Mouse (Mus musculus) lung, postnatal 0 days (tissue): ENCODE results near the gene Apoc1. TPM values are rescaled to one million over a fixed set of nuclear protein-coding genes. Genes with fewer than 3 reads are reported as not detected.
A peak's percentile ranks its signal among the peaks of the same experiment; 100 is the strongest.

Experiments used
- ATAC-seq: fragments of 200-750 bp; cut with Nextera tagmentation; 2 replicates; pipeline ENCODE4 v1.8.0; 2017; ENCODE audit warnings: moderate library complexity
- DNase-seq: peaks from one replicate; pipeline ENCODE4 v3.0.0-alpha.2; 2016; ENCODE audit warnings: low spot score
- H3K27ac ChIP-seq: fragments of 300-500 bp; sonication (generic); 2 replicates; pipeline ENCODE4 v1.5.1; 2014; ENCODE audit warnings: antibody characterized with exemption, mild to moderate bottlenecking, low read length, mixed read lengths
- H3K27me3 ChIP-seq: fragments of 300-500 bp; sonication (generic); replicated peaks from 2 replicates; pipeline ENCODE4 v1.6.1; 2014; ENCODE audit warnings: low read length, mixed read lengths; ENCODE audit not compliant: insufficient read depth
- H3K36me3 ChIP-seq: fragments of 300-500 bp; sonication (generic); 2 replicates; pipeline ENCODE4 v1.6.1; 2014; ENCODE audit warnings: low read length, mixed read lengths; ENCODE audit not compliant: insufficient read depth
- H3K4me1 ChIP-seq: fragments of 300-500 bp; sonication (generic); 2 replicates; pipeline ENCODE4 v1.6.1; 2014; ENCODE audit warnings: antibody characterized with exemption, low read depth, low read length, mixed read lengths; ENCODE audit not compliant: insufficient read depth
- H3K4me2 ChIP-seq: fragments of 300-500 bp; sonication (generic); replicated peaks from 2 replicates; pipeline ENCODE4 v1.6.1; 2014; ENCODE audit warnings: low read depth, mild to moderate bottlenecking, low read length, moderate library complexity, mixed read lengths
- H3K4me3 ChIP-seq: fragments of 300-500 bp; sonication (generic); 2 replicates; pipeline ENCODE4 v1.5.1; 2014; ENCODE audit warnings: low read depth, low read length
- H3K9ac ChIP-seq: fragments of 300-500 bp; sonication (generic); replicated peaks from 2 replicates; pipeline ENCODE4 v1.6.1; 2014; ENCODE audit warnings: low read depth, mild to moderate bottlenecking
- H3K9me3 ChIP-seq: fragments of 300-500 bp; sonication (generic); 2 replicates; pipeline ENCODE4 v1.6.1; 2016; ENCODE audit warnings: low read length, mixed read lengths
- CTCF ChIP-seq: IDR thresholded peaks from 2 replicates; pipeline ENCODE4 v1.5.1; 2016; ENCODE audit warnings: antibody characterized with exemption, mild to moderate bottlenecking
- EP300 ChIP-seq: IDR thresholded peaks from 2 replicates; pipeline ENCODE4 v1.6.1; 2016; ENCODE audit warnings: antibody characterized with exemption, mild to moderate bottlenecking, control low read depth
- WGBS: fragments of 180-500 bp; shearing (Covaris S2); extraction: QIAGEN DNeasy Blood & Tissue Kit; methylation state at CpG from one replicate; pipeline ENCODE4 v1.1.7; 2014; 5-methylcytosine and 5-hydroxymethylcytosine counted together
- polyA plus RNA-seq: library from polyadenylated mRNA; unstranded; fragments of >200 nt; fragmentation: Nextera tagmentation; extraction: Ambion mirVana; gene quantifications from 2 replicates; pipeline ENCODE4 v1.2.1, GENCODE M21; 2015

Gene Apoc1
- polyA plus RNA-seq, 1 experiment from 2014 or later = 63.8 TPM

GRCm38 (mm10) chr7:19676662-19677061 is 15.8 kb downstream of the Apoc1 start:
- Histone ChIP-seq H3K36me3 (no peaks in the 10 kb centered on the region), H3K9ac (no peak overlapping the region), H3K4me1 (no peaks in the 10 kb centered on the region), H3K4me3 (no peak overlapping the region), H3K4me2 (no peak overlapping the region), H3K27ac (no peak overlapping the region), H3K27me3 (no peaks in the 10 kb centered on the region), H3K9me3 (no peaks in the 10 kb centered on the region)
- TF ChIP-seq EP300 (no peak), CTCF (no peak)
- 80% methylated on average over 1 of the region's 1 CpGs for WGBS
- DNase-seq = no peak
- no peak for ATAC-seq

GRCm38 (mm10) chr7:19675824-19676223 is 16.6 kb downstream of the Apoc1 start:
- Histone ChIP-seq H3K27me3 (no peaks in the 10 kb centered on the region), H3K4me2 (no peak overlapping the region), H3K36me3 (no peaks in the 10 kb centered on the region), H3K27ac (no peak overlapping the region), H3K9me3 (no peaks in the 10 kb centered on the region), H3K4me3 (no peak overlapping the region), H3K4me1 (no peaks in the 10 kb centered on the region), H3K9ac (no peak overlapping the region)
- no peak for DNase-seq
- WGBS = 74% methylated on average over 10 of the region's 10 CpGs
- no peak for TF ChIP-seq EP300
- no peak for TF ChIP-seq CTCF
- ATAC-seq = no peak; the same call in 1 of the 2 replicates

- Histone ChIP-seq H3K4me1 (no peaks in the 10 kb centered on the region; the same call in 1 of the 2 replicates), H3K9ac (no peak overlapping the region)
- WGBS = 53% methylated on average over 14 of the region's 14 CpGs
These were observed 19.3 kb downstream of the Apoc1 start for GRCm38 (mm10) chr7:19673083-19673699.

GRCm38 (mm10) chr7:19671511-19671910 is 20.9 kb downstream of the Apoc1 start:
- no peaks in the 10 kb centered on the region; the same call in 1 of the 2 replicates for H3K4me1 ChIP-seq
- H3K27ac ChIP-seq = no peak overlapping the region
- no peak overlapping the region for H3K4me3 ChIP-seq
- no peaks in the 10 kb centered on the region for H3K36me3 ChIP-seq
- ATAC-seq = no peak
- H3K9ac ChIP-seq = no peak overlapping the region
- H3K9me3 ChIP-seq = no peaks in the 10 kb centered on the region
- no peaks in the 10 kb centered on the region for H3K27me3 ChIP-seq
- no peak overlapping the region for H3K4me2 ChIP-seq
- DNase-seq = no peak
- 69% methylated on average over 10 of the region's 10 CpGs for WGBS
- TF ChIP-seq CTCF (no peak), EP300 (no peak)

More at GRCm38 (mm10) chr7:19673083-19673699, 19.3 kb downstream of the Apoc1 start:
- TF ChIP-seq EP300 (no peak), CTCF (no peak)
- Histone ChIP-seq H3K4me3 (no peak overlapping the region), H3K4me2 (no peak overlapping the region), H3K9me3 (no peaks in the 10 kb centered on the region), H3K27me3 (no peaks in the 10 kb centered on the region), H3K27ac (no peak overlapping the region), H3K36me3 (no peaks in the 10 kb centered on the region)
- ATAC-seq (no peak), DNase-seq (peak; percentile 53)

- Histone ChIP-seq H3K27me3 (no peaks in the 10 kb centered on the region), H3K36me3 (no peaks in the 10 kb centered on the region), H3K9me3 (no peaks in the 10 kb centered on the region), H3K4me1 (peaks cover 8% of the 10 kb centered on the region; the same call in 1 of the 2 replicates), H3K27ac (peak overlapping the region; percentile 78), H3K9ac (0 out of 2 replicates have a peak overlapping the region, but pooled peaks have one; percentile 8), H3K4me2 (peak overlapping the region; percentile 38), H3K4me3 (no peak overlapping the region)
- ATAC-seq = peak; percentile 74
- peak; percentile 97 for DNase-seq
- 5% methylated on average over 10 of the region's 10 CpGs for WGBS
- peak; percentile 99 for TF ChIP-seq CTCF
- TF ChIP-seq EP300 = no peak
These were observed 23.3 kb downstream of the Apoc1 start for GRCm38 (mm10) chr7:19668947-19669721.

GRCm38 (mm10) chr7:19667434-19667833 is 25.0 kb downstream of the Apoc1 start:
- H3K9ac ChIP-seq = no peak overlapping the region
- ATAC-seq (no peak), DNase-seq (no peak)
- no peaks in the 10 kb centered on the region for H3K9me3 ChIP-seq
- H3K4me2 ChIP-seq = no peak overlapping the region
- no peaks in the 10 kb centered on the region for H3K36me3 ChIP-seq
- no peak overlapping the region for H3K27ac ChIP-seq
- peaks cover 17% of the 10 kb centered on the region; the same call in 1 of the 2 replicates for H3K4me1 ChIP-seq
- TF ChIP-seq CTCF = no peak
- no peak for TF ChIP-seq EP300
- H3K27me3 ChIP-seq = no peaks in the 10 kb centered on the region
- H3K4me3 ChIP-seq = no peak overlapping the region
- 69% methylated on average over 2 of the region's 2 CpGs for WGBS
